Mouse (Mus musculus) heart, adult 11 months (tissue): Measurements from ENCODE around the gene Pkd1l3.

Experiments
- DNase-seq: peaks from one replicate; pipeline ENCODE4 v3.0.0; 2022

The Pkd1l3 gene

GRCm38 (mm10) chr8:109614243-109615210 is at the start of gene Pkd1l3:
Gene Pkd1l3, plus strand, starts transcription at chr8:109614517.
- no peak for DNase-seq

GRCm38 (mm10) chr8:109564766-109565165 is 49.6 kb upstream of the Pkd1l3 start:
- DNase-seq: no peak

GRCm38 (mm10) chr8:109565498-109566333 is 48.6 kb upstream of the Pkd1l3 start, which contains the start of the genes Dhx38 and Txnl4b:
Gene Dhx38, minus strand, starts transcription at chr8:109565861.
Gene Txnl4b, plus strand, starts transcription at chr8:109565892.
- peak; percentile 100 for DNase-seq

GRCm38 (mm10) chr8:109571139-109571538 is 43.2 kb upstream of the Pkd1l3 start:
- DNase-seq: no peak

GRCm38 (mm10) chr8:109576311-109576710 is 38.0 kb upstream of the Pkd1l3 start:
- no peak for DNase-seq

- DNase-seq: no peak
Observed at GRCm38 (mm10) chr8:109578900-109579301, 35.4 kb upstream of the Pkd1l3 start, which contains the start of gene Hp. Gene Hp, minus strand, starts transcription at chr8:109579172.

GRCm38 (mm10) chr8:109584293-109584692 is 30.0 kb upstream of the Pkd1l3 start:
- no peak for DNase-seq

- DNase-seq: no peak
Observed at GRCm38 (mm10) chr8:109584830-109585229, 29.5 kb upstream of the Pkd1l3 start.

- DNase-seq: peak; percentile 86
Observed at GRCm38 (mm10) chr8:109585652-109586051, 28.7 kb upstream of the Pkd1l3 start.

GRCm38 (mm10) chr8:109586972-109587504 is 27.3 kb upstream of the Pkd1l3 start:
- DNase-seq: no peak

GRCm38 (mm10) chr8:109590901-109591300 is 23.4 kb upstream of the Pkd1l3 start:
- no peak for DNase-seq

GRCm38 (mm10) chr8:109591367-109591766 is 22.9 kb upstream of the Pkd1l3 start:
- DNase-seq: no peak

- no peak for DNase-seq
Observed at GRCm38 (mm10) chr8:109592164-109592563, 22.2 kb upstream of the Pkd1l3 start.

- DNase-seq: no peak
Observed at GRCm38 (mm10) chr8:109593117-109593788, 21.1 kb upstream of the Pkd1l3 start.

GRCm38 (mm10) chr8:109595854-109596253 is 18.5 kb upstream of the Pkd1l3 start:
- no peak for DNase-seq

GRCm38 (mm10) chr8:109606725-109607124 is 7.6 kb upstream of the Pkd1l3 start:
- DNase-seq: no peak

GRCm38 (mm10) chr8:109607650-109608049 is 6.7 kb upstream of the Pkd1l3 start:
- no peak for DNase-seq

GRCm38 (mm10) chr8:109608271-109609152 is 5.8 kb upstream of the Pkd1l3 start, which contains the start of gene Dhodh:
Gene Dhodh, minus strand, starts transcription at chr8:109608673.
- DNase-seq: peak; percentile 100

GRCm38 (mm10) chr8:109609153-109609502 is 5.2 kb upstream of the Pkd1l3 start:
- peak; percentile 90 for DNase-seq

GRCm38 (mm10) chr8:109615569-109615968 is 1.3 kb downstream of the Pkd1l3 start:
- DNase-seq: no peak

GRCm38 (mm10) chr8:109628638-109629037 is 14.3 kb downstream of the Pkd1l3 start:
- DNase-seq: no peak
